Comparison of ENCODE assay signal across 8 mouse cellular contexts in genomic region chr3:148729242-148729680, GRCm38 (mm10).
DNase-seq lines count a peak whose midpoint lies in the region.

No protein-coding gene starts in this region.

- DNase-seq in heart, adult 11 months = peak; percentile 91
- DNase-seq in heart, adult 8-10 months (ENCODE audit: low spot score) = no peak
- peak; percentile 3 to 22 for DNase-seq in adrenal gland, postnatal 36 days
- peak; percentile 35 to 54 for DNase-seq in kidney, postnatal 4 days
- peak; percentile 17 for DNase-seq in neural tube, embryonic 10.5 days (ENCODE audit: extremely low spot score, low spot score)
- DNase-seq in right cerebral cortex, adult 18-20 months = no peak
- no peak for DNase-seq in layer of hippocampus, adult 11-12 months (ENCODE audit: low spot score)
- no peak for DNase-seq in right cerebral cortex, postnatal 14 days

Comparison
In these comparisons a context has a peak if more than half of its experiments do, and no peak if none do; other contexts are left out.
1. DNase-seq: peak in heart, adult 11 months (single experiment), adrenal gland, postnatal 36 days (2 of 2), kidney, postnatal 4 days (2 of 2) and neural tube, embryonic 10.5 days (single experiment); none in heart, adult 8-10 months (single experiment), right cerebral cortex, adult 18-20 months (single experiment), layer of hippocampus, adult 11-12 months (single experiment) and right cerebral cortex, postnatal 14 days (single experiment).